Mouse (Mus musculus): ENCODE results near the gene Rai1. TPM values are rescaled to one million over a fixed set of nuclear protein-coding genes. Genes with fewer than 3 reads are reported as not detected.

Rai1 gene
- total RNA-seq, 2 experiments from 2014 or later = 24.2 to 24.5 TPM

DNA sequence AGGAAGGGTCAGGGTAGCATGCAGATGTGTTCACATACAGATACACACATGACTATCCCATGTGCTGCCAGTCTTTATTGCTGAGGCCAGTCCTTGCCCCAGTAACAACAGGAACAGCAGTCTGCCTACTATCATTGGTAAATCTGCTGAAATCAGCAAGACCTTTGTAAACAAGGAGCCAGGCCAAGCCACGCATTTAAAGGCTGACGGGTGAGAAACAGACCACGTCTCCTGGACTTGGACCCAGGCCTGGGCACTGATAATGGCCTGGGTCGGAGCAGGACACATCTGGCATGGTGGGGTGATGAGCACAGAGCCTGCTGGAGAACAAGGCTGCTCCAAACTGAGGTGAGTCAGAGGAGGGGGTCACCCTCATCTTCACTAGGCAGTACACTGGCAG is 135.7 kb downstream of the Rai1 start:
- no peak for DNase-seq
- intact Hi-C loops (cut with DNase I) = no loop called here

DNA sequence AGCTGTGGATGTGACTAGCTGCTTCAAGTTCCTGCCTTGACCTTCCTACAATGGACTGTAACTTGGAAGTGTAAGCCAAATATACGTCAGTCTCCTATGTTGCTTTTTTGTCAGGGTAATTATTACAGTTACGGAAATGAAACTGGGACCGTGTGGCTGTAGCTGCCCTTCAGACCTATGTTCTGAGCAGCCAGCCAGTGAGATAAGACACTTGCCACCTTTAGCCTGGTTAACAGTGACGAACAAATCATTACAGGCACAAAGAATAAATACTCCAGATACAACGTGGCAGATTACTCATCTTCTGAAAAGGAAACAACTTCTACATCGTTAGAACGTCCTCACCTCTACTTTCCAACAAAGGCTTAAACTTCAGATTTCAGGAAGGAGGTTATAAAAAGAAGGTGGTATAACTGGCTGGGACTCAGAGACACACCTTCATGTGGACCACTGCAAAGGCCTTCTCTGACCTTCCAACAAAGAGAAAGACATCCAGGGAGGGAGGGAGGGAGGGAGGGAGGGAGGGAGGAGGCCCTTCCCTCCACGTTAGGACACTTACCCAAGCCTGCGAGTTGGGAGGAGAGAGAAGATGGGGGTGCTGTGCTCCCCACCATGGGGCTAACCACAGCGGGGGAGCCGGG is 139.8 kb downstream of the Rai1 start:
- DNase-seq = no peak
- intact Hi-C loops (cut with DNase I) = no loop called here

DNA sequence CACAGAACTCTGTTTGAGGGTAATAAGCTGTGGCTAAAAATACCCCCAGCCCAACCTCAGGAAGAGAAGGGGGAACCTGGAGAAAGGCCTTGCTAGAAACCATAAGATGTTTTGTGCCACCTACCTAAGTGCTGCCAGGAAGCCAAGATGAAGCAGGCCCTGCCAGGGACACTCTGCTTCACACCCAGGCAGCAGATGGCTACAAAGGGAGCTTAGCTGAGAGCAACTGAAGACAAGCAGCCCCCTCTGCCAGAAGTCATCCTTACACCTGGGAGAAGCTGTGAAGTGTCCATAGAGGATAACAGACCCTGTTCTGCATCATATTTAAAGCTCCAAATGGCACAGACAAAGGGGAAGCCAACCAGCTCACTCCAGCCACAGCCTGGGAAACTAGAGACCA is 141.3 kb downstream of the Rai1 start:
- intact Hi-C loops (cut with DNase I) = no loop called here
- no peak for DNase-seq

DNA sequence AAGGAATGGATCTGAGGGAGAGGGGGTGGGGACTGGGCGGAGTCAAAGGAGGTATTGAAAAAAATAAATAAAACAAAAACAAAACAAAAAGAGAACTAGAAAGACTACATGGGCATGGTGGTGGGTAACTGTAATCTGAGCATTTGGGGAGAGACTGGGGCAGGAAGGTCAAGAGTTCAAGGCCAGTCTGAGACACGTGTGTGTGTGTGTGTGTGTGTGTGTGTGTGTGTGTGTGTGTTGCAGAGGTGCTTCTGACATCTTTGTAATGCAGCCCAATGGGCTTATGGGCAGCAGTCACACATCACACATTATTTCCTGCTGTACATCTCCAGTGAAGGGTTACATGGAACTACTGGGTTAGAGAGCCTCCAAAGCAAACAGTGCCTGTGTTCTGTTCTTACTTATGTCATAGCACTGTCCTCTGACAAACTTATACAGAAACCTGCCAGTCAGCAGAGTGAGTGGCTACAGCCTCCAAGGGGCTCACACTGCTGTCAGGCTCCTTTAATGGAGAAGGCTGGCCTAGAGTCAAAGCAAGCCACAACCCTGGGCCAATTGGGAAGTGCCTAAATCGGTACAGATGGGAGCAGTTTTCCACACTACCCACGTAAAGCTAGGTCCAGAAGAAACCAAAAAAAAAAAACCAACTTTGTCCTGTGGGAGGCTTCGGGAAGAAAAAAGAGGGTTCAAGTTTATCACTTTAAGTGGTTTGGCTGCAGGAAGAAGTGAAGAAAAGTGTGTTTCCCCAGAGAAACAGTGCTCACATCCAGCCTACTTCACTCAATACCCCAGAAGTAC is 143.1 kb downstream of the Rai1 start:
- DNase-seq = no peak
- intact Hi-C loops (cut with DNase I) = no loop called here

Small RNA genes lying within 50 kb of the gene (microRNA-seq; reads per million reads assigned to microRNA genes)
- 0 to 0.67 reads per million in 2 experiments for gene Mir6921 (ENCODE audit: borderline number of aligned reads in 2 of 2)
- gene Mir6922 (ENCODE audit: borderline number of aligned reads in 2 of 2) = 0 to 2.0 reads per million in 2 experiments

Other genes with a start within 250 kb of the Rai1 start
- 10 to 100 TPM; 26.2 to 26.6 TPM for gene Med9, start 156.8 kb upstream of the Rai1 start, total RNA-seq (2021)
- gene Rasd1, start 140.1 kb upstream of the Rai1 start, total RNA-seq (2021) = 1 to 10 TPM; 7.3 to 9.3 TPM
- 1 to 10 TPM; 2.5 to 4.0 TPM for gene Pemt, start 58.5 kb upstream of the Rai1 start, total RNA-seq (2021)
- gene Srebf1, start 117.6 kb downstream of the Rai1 start, total RNA-seq (2021) = 10 to 100 TPM; 28.9 to 39.5 TPM
- gene Tom1l2, start 247.9 kb downstream of the Rai1 start, total RNA-seq (2021) = 100 to 1,000 TPM; 101 to 113 TPM
- gene Drc3, start 248.3 kb downstream of the Rai1 start, total RNA-seq (2021) = 1 to 10 TPM; 2.4 to 2.5 TPM

All from heart, postnatal 36 days (tissue).